Mouse (Mus musculus): Measurements from ENCODE around the gene Ighmbp2. TPM values are rescaled to one million over a fixed set of nuclear protein-coding genes. Genes with fewer than 3 reads are reported as not detected.
A peak's percentile ranks its signal among the peaks of the same experiment; 100 is the strongest.

Gene Ighmbp2
- polyA plus RNA-seq (2012; ENCODE audit: insufficient read depth, low replicate concordance), result 0.64 and 7.2 TPM in 2 replicates

DNA sequence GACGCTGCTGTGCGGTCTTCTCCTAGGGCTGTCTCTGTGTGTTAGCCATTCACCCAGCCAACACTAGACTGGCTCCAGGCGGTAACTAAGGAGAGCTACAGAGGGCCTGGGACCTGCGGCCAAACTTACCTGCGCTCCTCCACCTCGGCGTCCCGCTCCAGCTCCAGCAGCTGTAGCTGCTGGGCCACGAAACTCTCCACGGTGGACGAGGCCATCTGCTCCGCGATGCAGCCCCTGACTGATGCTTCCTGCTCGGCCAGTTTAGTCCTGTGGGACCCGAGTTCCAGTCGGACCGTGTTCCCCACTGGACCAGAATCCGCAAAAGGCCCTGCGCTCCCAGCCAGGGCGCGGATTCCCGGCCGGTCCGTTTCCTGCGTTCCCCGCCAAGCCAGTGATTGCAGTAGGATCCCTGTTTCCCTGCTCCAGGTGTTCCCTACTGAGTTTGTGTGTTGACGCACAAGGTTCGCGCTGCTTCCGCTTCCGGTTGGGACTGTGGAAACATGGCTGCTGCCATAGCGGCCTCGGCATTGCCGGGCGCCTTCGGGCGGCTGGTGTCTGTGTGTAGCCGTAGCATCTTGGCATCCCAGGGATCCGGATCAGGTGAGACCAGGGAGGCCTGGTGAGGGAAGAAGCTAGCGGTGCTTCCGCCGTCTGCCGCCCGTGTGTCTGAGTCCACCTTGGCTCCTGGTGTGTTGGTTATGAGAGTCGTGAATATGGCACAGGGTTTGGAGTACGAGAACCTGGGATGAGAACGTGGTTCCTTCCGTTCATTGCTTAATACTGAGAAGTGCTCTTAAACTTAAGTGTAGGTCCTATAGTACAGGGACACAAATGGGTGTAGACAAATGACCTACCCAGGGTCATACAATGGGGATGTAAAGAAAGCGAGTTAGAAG lies at the start of gene Ighmbp2, which contains the start of gene Mrpl21:
Gene Ighmbp2, minus strand, starts transcription at position 446 of the 896 bp plus-strand sequence.
Gene Mrpl21, plus strand, starts transcription at position 330 of the 896 bp plus-strand sequence.
- no peaks in the 10 kb centered on the region for H3K9me3 ChIP-seq
- H3K4me1 ChIP-seq, result peaks cover 30% of the 10 kb centered on the region
- H3K27me3 ChIP-seq (replicated peaks), result no peaks in the 10 kb centered on the region
- TF ChIP-seq GATA1 (IDR thresholded peaks at IDR 0.05; ENCODE audit: borderline replicate concordance, low read length), result no peak
- TF ChIP-seq FLI1 (IDR thresholded peaks at IDR 0.05; ENCODE audit: low read length), result peak; percentile 85; the same call in 1 of the 2 replicates
- peaks cover 68% of the 10 kb centered on the region for H3K36me3 ChIP-seq (replicated peaks; ENCODE audit: low read length)
- H3K4me3 ChIP-seq (replicated peaks), result peak within 1 kb of the TSS; percentile 96

DNA sequence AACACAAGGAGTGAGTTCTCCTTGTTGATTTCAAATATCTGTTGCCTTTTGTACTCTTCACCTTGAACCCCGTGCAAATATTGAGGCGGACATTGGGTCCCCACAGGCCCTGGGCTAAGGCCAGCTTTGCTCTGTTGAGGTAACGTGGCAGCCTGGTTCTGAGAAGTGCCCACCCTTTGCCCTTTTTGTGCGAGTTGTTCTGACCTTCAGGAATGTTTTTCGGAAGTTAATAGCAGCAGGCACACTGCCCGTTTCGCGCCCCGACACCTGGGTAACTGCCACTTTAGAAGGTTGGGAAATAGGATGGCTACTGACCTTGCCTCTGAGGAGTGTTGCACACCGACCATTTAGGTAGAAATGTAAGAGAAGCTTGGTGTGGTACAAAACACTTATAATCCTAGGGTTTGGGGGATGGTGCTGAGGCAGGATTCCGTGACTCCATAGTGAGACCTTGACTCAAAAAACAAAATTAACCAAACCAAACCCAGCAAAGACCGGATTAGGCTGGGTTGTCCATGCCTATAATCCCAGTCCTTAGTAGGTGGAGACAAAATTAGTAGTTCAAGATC lies 43.7 kb upstream of the Ighmbp2 start:
- Histone ChIP-seq H3K4me1 (peaks cover 74% of the 10 kb centered on the region), H3K9me3 (no peaks in the 10 kb centered on the region), H3K27me3 (replicated peaks) (no peaks in the 10 kb centered on the region), H3K36me3 (replicated peaks; ENCODE audit: low read length) (peaks cover 6% of the 10 kb centered on the region), H3K4me3 (replicated peaks) (peak overlapping the region; percentile 38)
- no peak for TF ChIP-seq GATA1 (IDR thresholded peaks at IDR 0.05; ENCODE audit: borderline replicate concordance, low read length)
- no peak for TF ChIP-seq FLI1 (IDR thresholded peaks at IDR 0.05; ENCODE audit: low read length)

GRCm38 (mm10) chr19:3325771-3326478 lies 43.1 kb upstream of the Ighmbp2 start:
- TF ChIP-seq GATA1 (IDR thresholded peaks at IDR 0.05; ENCODE audit: borderline replicate concordance, low read length), result no peak
- no peak for TF ChIP-seq FLI1 (IDR thresholded peaks at IDR 0.05; ENCODE audit: low read length)
- peaks cover 6% of the 10 kb centered on the region for H3K36me3 ChIP-seq (replicated peaks; ENCODE audit: low read length)
- H3K9me3 ChIP-seq, result no peaks in the 10 kb centered on the region
- peaks cover 77% of the 10 kb centered on the region for H3K4me1 ChIP-seq
- no peaks in the 10 kb centered on the region for H3K27me3 ChIP-seq (replicated peaks)
- peak overlapping the region; percentile 97 for H3K4me3 ChIP-seq (replicated peaks)

GRCm38 (mm10) chr19:3324931-3325711 lies 42.3 kb upstream of the Ighmbp2 start:
- peak overlapping the region; percentile 97 for H3K4me3 ChIP-seq (replicated peaks)
- H3K4me1 ChIP-seq, result peaks cover 77% of the 10 kb centered on the region
- no peaks in the 10 kb centered on the region for H3K27me3 ChIP-seq (replicated peaks)

GRCm38 (mm10) chr19:3324271-3324811 lies 41.5 kb upstream of the Ighmbp2 start:
- Histone ChIP-seq H3K4me1 (peaks cover 77% of the 10 kb centered on the region), H3K27me3 (replicated peaks) (no peaks in the 10 kb centered on the region), H3K4me3 (replicated peaks) (peak overlapping the region; percentile 97), H3K9me3 (no peaks in the 10 kb centered on the region), H3K36me3 (replicated peaks; ENCODE audit: low read length) (peaks cover 6% of the 10 kb centered on the region)
- no peak for TF ChIP-seq GATA1 (IDR thresholded peaks at IDR 0.05; ENCODE audit: borderline replicate concordance, low read length)
- TF ChIP-seq FLI1 (IDR thresholded peaks at IDR 0.05; ENCODE audit: low read length), result no peak

More at GRCm38 (mm10) chr19:3324931-3325711, 42.3 kb upstream of the Ighmbp2 start:
- no peaks in the 10 kb centered on the region for H3K9me3 ChIP-seq
- TF ChIP-seq FLI1 (IDR thresholded peaks at IDR 0.05; ENCODE audit: low read length) (0 out of 2 replicates have a peak, but pooled peaks have one; percentile 19), GATA1 (IDR thresholded peaks at IDR 0.05; ENCODE audit: borderline replicate concordance, low read length) (no peak)
- H3K36me3 ChIP-seq (replicated peaks; ENCODE audit: low read length), result peaks cover 6% of the 10 kb centered on the region

GRCm38 (mm10) chr19:3323753-3324270 lies 41.0 kb upstream of the Ighmbp2 start:
- H3K9me3 ChIP-seq, result no peaks in the 10 kb centered on the region
- TF ChIP-seq GATA1 (IDR thresholded peaks at IDR 0.05; ENCODE audit: borderline replicate concordance, low read length) (no peak), FLI1 (IDR thresholded peaks at IDR 0.05; ENCODE audit: low read length) (no peak)
- H3K4me1 ChIP-seq, result peaks cover 73% of the 10 kb centered on the region
- H3K36me3 ChIP-seq (replicated peaks; ENCODE audit: low read length), result peaks cover 5% of the 10 kb centered on the region
- peak overlapping the region; percentile 97 for H3K4me3 ChIP-seq (replicated peaks)
- no peaks in the 10 kb centered on the region for H3K27me3 ChIP-seq (replicated peaks)

- peaks cover 67% of the 10 kb centered on the region for H3K4me1 ChIP-seq
- H3K36me3 ChIP-seq (replicated peaks; ENCODE audit: low read length), result peaks cover 3% of the 10 kb centered on the region
- TF ChIP-seq GATA1 (IDR thresholded peaks at IDR 0.05; ENCODE audit: borderline replicate concordance, low read length) (no peak), FLI1 (IDR thresholded peaks at IDR 0.05; ENCODE audit: low read length) (no peak)
Observed at GRCm38 (mm10) chr19:3323201-3323621, 40.4 kb upstream of the Ighmbp2 start.

DNA sequence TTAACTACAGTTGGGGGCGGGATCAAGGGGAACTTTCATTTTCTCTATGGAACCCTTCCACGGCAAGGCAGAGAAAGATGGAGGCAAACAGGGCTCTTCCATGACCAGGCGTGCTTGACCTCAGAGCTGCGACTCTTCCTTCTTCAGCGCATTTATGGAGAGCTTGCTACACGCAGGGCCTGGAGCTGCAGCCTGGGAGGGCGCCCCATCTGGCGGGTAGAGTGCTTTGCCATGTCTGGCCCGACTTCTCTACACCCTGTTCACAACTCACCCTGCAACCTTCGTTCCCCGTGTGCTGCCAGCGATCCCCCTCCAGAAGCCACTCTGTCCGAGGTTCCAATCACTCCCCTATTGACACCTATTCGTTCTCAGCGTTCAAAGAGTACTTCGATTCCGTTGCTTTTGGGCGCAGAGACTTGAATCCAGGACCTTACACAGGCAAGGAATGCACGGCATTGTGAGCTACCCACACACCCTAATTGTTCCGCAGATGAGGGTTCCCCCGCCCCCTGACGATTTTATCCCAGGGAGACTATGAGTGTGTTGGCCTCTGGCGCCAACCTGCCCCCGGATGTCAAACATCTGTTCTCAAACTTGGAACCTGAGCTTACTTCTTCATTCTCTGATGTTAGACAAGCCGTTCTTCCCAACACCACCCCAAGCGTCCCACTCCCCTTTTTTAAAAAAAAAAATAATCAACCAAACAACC lies 39.6 kb upstream of the Ighmbp2 start, which contains the start of gene Cpt1a:
Gene Cpt1a, plus strand, starts transcription at position 74 of the 709 bp plus-strand sequence.
- Histone ChIP-seq H3K4me3 (replicated peaks) (peak within 1 kb of the TSS; percentile 97), H3K27me3 (replicated peaks) (no peaks in the 10 kb centered on the region), H3K9me3 (no peaks in the 10 kb centered on the region), H3K36me3 (replicated peaks; ENCODE audit: low read length) (peaks cover 3% of the 10 kb centered on the region), H3K4me1 (peaks cover 60% of the 10 kb centered on the region)
- TF ChIP-seq FLI1 (IDR thresholded peaks at IDR 0.05; ENCODE audit: low read length) (no peak), GATA1 (IDR thresholded peaks at IDR 0.05; ENCODE audit: borderline replicate concordance, low read length) (no peak)

More at GRCm38 (mm10) chr19:3323201-3323621, 40.4 kb upstream of the Ighmbp2 start:
- peak overlapping the region; percentile 97 for H3K4me3 ChIP-seq (replicated peaks)
- no peaks in the 10 kb centered on the region for H3K9me3 ChIP-seq
- H3K27me3 ChIP-seq (replicated peaks), result no peaks in the 10 kb centered on the region
